20 mouse cellular contexts compared by ENCODE assay signal in genomic region chr2:60117867-60118266, GRCm38 (mm10).
DNase-seq lines count a peak whose midpoint lies in the region; ATAC-seq and TF ChIP-seq lines count a peak whose summit lies in the region.
"Had no signal": no experiment of that assay in that cellular context is flagged by ENCODE, and none has a peak within 500 bp of the region (broad histone marks: within the 10 kb centered on the region; RNA-seq: fewer than 3 reads in every experiment).

No protein-coding gene starts in this region.

- H3K4me1 ChIP-seq in heart, adult 2 months (ENCODE audit: control insufficient read depth, insufficient read depth, low read length), result peaks cover 20% of the 10 kb centered on the region
- peaks cover 38% of the 10 kb centered on the region for H3K4me1 ChIP-seq in hindbrain, embryonic 14.5 days (replicated peaks; ENCODE audit: control insufficient read depth, insufficient read depth, low read length)
- H3K4me1 ChIP-seq in hindbrain, embryonic 12.5 days, result peaks cover 44% of the 10 kb centered on the region
- peaks cover 27% of the 10 kb centered on the region for H3K4me1 ChIP-seq in midbrain, embryonic 16.5 days (ENCODE audit: control insufficient read depth, insufficient read depth, low read length)

- H3K36me3 ChIP-seq in heart, adult 2 months (ENCODE audit: control insufficient read depth, insufficient read depth, low read length), result peaks cover 25% of the 10 kb centered on the region
- no peaks in the 10 kb centered on the region for H3K36me3 ChIP-seq in hindbrain, embryonic 14.5 days (replicated peaks; ENCODE audit: control insufficient read depth, insufficient read depth)
- no peaks in the 10 kb centered on the region for H3K36me3 ChIP-seq in hindbrain, embryonic 12.5 days
- H3K36me3 ChIP-seq in midbrain, embryonic 16.5 days (ENCODE audit: control insufficient read depth, insufficient read depth, low read length), result no peaks in the 10 kb centered on the region
- H3K36me3 ChIP-seq: limb, embryonic 12.5 days had no signal

- TF ChIP-seq EP300 in heart, adult 2 months (IDR thresholded peaks at IDR 0.05; ENCODE audit: insufficient read depth, low read depth, low read length), result no peak

- H3K27ac ChIP-seq in heart, adult 2 months, result no peak overlapping the region
- H3K27ac ChIP-seq in hindbrain, embryonic 14.5 days, result peak overlapping the region; percentile 38; the same call in 1 of the 2 replicates
- H3K27ac ChIP-seq in hindbrain, embryonic 12.5 days, result no peak overlapping the region
- H3K27ac ChIP-seq in midbrain, embryonic 16.5 days (ENCODE audit: low read length), result no peak overlapping the region; the same call in 1 of the 2 replicates
- H3K27ac ChIP-seq: embryonic facial prominence, embryonic 13.5 days; limb, embryonic 12.5 days; liver, embryonic 14.5 days had no signal

- no peaks in the 10 kb centered on the region for H3K9me3 ChIP-seq in hindbrain, embryonic 14.5 days (ENCODE audit: control insufficient read depth, low read length)
- H3K9me3 ChIP-seq in hindbrain, embryonic 12.5 days (replicated peaks), result no peaks in the 10 kb centered on the region
- H3K9me3 ChIP-seq in midbrain, embryonic 16.5 days (replicated peaks; ENCODE audit: control insufficient read depth, low read length, poor library complexity, severe bottlenecking), result no peaks in the 10 kb centered on the region
- H3K9me3 ChIP-seq: embryonic facial prominence, embryonic 13.5 days; limb, embryonic 12.5 days had no signal

- no peak for TF ChIP-seq CTCF in heart, adult 2 months (IDR thresholded peaks at IDR 0.05)

- intact Hi-C loops in heart, adult 2 months (cut with DNase I), result no loop called here
- intact Hi-C loops in heart, postnatal 10 days (cut with DNase I), result no loop called here

- TF ChIP-seq POLR2A in heart, adult 2 months (IDR thresholded peaks at IDR 0.05; ENCODE audit: insufficient read depth, low read depth, low read length), result no peak

- no peaks in the 10 kb centered on the region for H3K27me3 ChIP-seq in heart, adult 2 months (ENCODE audit: control insufficient read depth, insufficient read depth, low read length)
- no peaks in the 10 kb centered on the region for H3K27me3 ChIP-seq in hindbrain, embryonic 14.5 days (ENCODE audit: control insufficient read depth, insufficient read depth, low read length)
- H3K27me3 ChIP-seq in hindbrain, embryonic 12.5 days, result no peaks in the 10 kb centered on the region
- H3K27me3 ChIP-seq in midbrain, embryonic 16.5 days (ENCODE audit: control insufficient read depth, insufficient read depth, low read depth, low read length), result no peaks in the 10 kb centered on the region
- H3K27me3 ChIP-seq: embryonic facial prominence, embryonic 13.5 days; limb, embryonic 12.5 days; Patski had no signal

- H3K79me2 ChIP-seq in heart, adult 2 months (replicated peaks; ENCODE audit: control insufficient read depth, insufficient read depth, low read length), result peaks cover 13% of the 10 kb centered on the region

- 34% methylated on average over 9 of the region's 9 CpGs for whole genome bisulfite sequencing in heart, adult 2 months
- 55% methylated on average over 9 of the region's 9 CpGs for WGBS in hindbrain, embryonic 14.5 days
- WGBS in hindbrain, embryonic 12.5 days, result 74% methylated on average over 9 of the region's 9 CpGs
- WGBS in midbrain, embryonic 16.5 days, result 64% methylated on average over 9 of the region's 9 CpGs

- no peak for ATAC-seq in hindbrain, embryonic 14.5 days (ENCODE audit: low FRiP score)
- ATAC-seq in hindbrain, embryonic 12.5 days (ENCODE audit: low FRiP score), result no peak
- peak; percentile 21; the same call in 1 of the 2 replicates for ATAC-seq in midbrain, embryonic 16.5 days
- ATAC-seq: activated CD4-positive, CD25-positive, alpha-beta regulatory T cell, adult 4 months; Patski had no signal

- no peak overlapping the region for H3K4me3 ChIP-seq in heart, adult 2 months
- H3K4me3 ChIP-seq in hindbrain, embryonic 14.5 days (replicated peaks; ENCODE audit: low read length), result no peak overlapping the region
- H3K4me3 ChIP-seq in hindbrain, embryonic 12.5 days, result no peak overlapping the region
- no peak overlapping the region for H3K4me3 ChIP-seq in midbrain, embryonic 16.5 days (ENCODE audit: low read depth, low read length)
- H3K4me3 ChIP-seq: embryonic facial prominence, embryonic 13.5 days; limb, embryonic 12.5 days; myocyte had no signal

- DNase-seq in heart, adult 2 months, result no peak
- DNase-seq in heart, postnatal 10 days, result no peak
- no peak for DNase-seq in hindbrain, embryonic 14.5 days (ENCODE audit: low spot score)
- DNase-seq in thymus, postnatal 0 days (ENCODE audit: low spot score), result peak; percentile 5
- no peak for DNase-seq in thymus, postnatal 25 days
- no peak for DNase-seq in right cerebral cortex, postnatal 10 days (ENCODE audit: low spot score in 2 of 2)
- DNase-seq: adrenal gland, postnatal 14 days; cerebellum, adult 9-11 months; kidney, adult 8-10 months; kidney, postnatal 36 days; right cerebral cortex, postnatal 25 days; thymus, postnatal 36 days had no signal

- 0 out of 2 replicates have a peak overlapping the region, but pooled peaks have one; percentile 11 for H3K4me2 ChIP-seq in hindbrain, embryonic 14.5 days (replicated peaks)
- no peak overlapping the region for H3K4me2 ChIP-seq in hindbrain, embryonic 12.5 days (replicated peaks)
- no peak overlapping the region for H3K4me2 ChIP-seq in midbrain, embryonic 16.5 days (ENCODE audit: low read length)
- H3K4me2 ChIP-seq: embryonic facial prominence, embryonic 13.5 days; limb, embryonic 12.5 days had no signal

- H3K9ac ChIP-seq in heart, adult 2 months (ENCODE audit: low read depth, low read length), result peak overlapping the region; percentile 9
- no peak overlapping the region for H3K9ac ChIP-seq in hindbrain, embryonic 14.5 days
- no peak overlapping the region for H3K9ac ChIP-seq in hindbrain, embryonic 12.5 days
- H3K9ac ChIP-seq in midbrain, embryonic 16.5 days (ENCODE audit: low read depth, low read length), result no peak overlapping the region
- H3K9ac ChIP-seq: embryonic facial prominence, embryonic 13.5 days; limb, embryonic 12.5 days; liver, embryonic 14.5 days had no signal
